Mouse (Mus musculus): ENCODE data around the gene Mpst.

Gene Mpst

DNA sequence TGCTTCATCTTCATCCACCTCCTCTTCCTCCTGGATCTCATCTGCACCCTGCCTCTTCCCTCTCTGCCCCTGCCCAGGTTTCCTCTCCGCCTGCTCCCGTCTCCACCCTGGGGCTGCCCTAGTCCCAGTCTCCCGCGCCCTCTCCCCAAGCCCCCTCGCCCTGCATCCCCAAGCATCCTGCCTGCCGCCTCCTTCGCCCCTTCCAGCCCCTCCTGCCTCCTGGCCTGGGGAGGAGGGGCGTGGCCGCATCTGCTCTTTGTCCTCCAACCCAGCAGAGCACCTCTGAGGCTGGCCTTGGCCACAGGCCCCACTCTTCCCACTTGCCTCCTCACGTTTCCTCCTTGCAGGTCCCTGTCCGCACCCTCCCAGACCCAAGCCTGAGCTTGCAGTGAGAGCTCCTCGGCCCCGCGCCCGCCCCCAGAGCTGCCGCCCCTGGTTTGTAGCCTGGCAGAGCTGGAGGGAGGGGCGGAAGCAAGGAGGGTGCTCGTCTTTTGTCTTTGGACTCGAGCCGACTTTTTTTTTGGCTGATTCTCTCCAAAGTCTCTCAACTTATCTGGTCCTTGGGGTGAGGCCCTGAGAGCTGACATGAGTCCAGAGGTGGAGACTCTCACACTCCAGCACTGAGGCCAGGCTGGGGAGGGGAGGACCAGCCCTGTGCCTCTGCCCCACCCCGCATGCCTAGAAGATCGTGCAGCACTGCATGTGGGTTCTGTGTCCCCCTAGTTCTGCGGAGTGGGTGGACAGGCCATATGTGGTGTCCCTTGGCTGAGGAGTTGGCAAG lies 31.2 kb downstream of the Mpst start:
- DNase-seq (ENCODE audit: low spot score): no peak

- no peak for DNase-seq (ENCODE audit: low spot score)
These were observed 31.8 kb downstream of the Mpst start for GRCm38 (mm10) chr15:78438018-78438394.

DNA sequence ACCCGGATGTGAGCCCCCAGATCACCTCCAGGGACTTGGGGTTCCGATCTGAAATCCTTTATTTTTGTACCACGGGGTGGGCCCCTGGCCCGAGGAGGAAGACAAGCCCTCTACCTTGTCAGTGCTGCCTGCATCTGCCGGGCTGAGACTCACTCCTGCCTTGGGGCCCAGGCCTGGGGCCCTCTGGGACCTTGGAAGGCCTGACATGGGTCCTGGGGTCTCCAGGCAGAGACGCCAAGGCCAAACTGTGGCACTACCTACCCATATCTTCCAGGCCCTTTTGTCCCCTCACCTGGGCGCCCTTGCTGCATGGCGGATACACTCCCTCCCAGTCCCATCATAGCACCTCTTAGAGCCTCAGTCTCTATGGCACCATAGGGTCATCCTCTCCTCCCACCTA lies 32.3 kb downstream of the Mpst start:
- no peak for DNase-seq (ENCODE audit: low spot score)

- DNase-seq (ENCODE audit: low spot score): no peak
These were observed 32.8 kb downstream of the Mpst start for GRCm38 (mm10) chr15:78438973-78439372.

DNA sequence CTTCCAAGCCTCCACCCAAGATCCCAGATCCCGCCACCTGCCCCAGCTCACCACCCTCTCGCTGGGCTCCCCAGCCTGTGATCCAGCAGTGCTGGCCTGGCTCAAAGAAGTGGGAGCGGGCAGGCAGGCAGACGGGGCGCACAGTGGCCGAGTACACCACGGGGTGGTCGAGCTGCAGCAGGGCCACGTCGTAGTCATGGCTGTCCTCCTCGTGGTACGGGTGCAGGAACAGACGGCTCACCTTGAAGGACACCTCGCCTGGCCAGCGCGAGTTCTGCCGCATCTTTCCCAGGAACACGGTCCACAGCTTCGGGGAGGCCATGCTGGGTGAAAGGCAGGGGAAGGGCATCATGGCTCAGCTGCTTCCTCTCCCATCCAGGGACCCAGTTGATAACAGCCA lies 36.0 kb downstream of the Mpst start:
- DNase-seq (ENCODE audit: low spot score): no peak

DNA sequence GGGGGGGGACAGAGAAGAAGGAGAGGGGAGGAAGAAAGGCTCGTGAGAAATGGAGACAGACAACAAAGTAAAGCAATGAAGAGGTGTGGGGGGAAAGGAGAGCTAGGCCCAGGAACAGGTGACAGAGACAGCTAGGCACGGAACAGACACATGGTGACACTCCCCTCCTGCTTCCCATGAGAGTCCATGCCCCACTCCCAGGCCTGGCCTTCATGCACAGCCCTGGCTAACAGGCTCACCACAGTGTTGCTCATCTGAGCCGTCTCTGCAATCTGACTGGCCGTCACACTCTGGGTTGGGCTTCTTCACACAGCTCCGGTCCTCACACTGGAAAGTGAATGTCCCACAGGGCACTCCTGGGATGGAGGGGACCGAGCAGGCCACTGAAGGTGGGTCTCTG lies 37.6 kb downstream of the Mpst start:
- DNase-seq (ENCODE audit: low spot score): no peak

DNA sequence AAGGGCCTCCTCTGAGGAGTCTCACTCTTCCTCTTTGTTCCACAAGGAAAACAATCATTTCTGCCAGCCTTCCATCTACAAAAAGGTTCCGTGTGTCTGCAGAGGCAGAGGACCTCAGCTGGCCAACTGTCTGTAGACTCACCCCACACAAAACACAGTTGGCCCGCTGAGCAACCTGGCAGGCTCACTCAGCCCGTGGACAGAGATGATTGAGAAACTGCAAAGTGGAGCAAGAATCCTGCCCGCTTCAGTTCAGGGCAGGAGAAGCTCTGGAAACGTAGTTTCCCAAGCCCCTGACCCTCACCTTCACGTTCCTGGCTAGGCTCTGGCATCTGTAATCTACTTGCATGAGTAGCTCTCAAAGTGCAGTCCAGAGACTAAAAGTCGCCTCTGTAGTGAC lies 40.9 kb downstream of the Mpst start:
- no peak for DNase-seq (ENCODE audit: low spot score)

- peak; percentile 93 for DNase-seq (ENCODE audit: low spot score)
These were observed 41.7 kb downstream of the Mpst start for GRCm38 (mm10) chr15:78447746-78448535.

DNA sequence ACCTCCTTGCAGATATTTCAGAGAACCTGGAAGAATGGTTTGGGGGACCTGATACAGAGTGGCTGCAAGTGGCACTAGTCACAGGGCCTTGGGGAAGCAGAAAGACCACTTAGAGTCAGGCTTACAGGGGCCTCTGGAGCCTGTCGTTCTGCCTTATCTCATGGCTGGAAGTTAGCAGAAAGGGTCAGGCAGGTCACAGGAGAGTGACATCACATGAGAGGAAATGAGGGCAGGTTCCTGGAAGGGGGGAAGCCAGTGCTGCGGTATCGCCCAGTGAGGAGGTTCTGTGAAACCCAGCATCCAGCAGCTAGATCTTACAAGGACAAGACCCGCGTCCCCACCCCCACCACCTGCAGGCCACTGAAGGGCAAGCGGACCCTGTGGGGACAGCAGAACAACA lies 42.9 kb downstream of the Mpst start:
- no peak for DNase-seq (ENCODE audit: low spot score)

DNA sequence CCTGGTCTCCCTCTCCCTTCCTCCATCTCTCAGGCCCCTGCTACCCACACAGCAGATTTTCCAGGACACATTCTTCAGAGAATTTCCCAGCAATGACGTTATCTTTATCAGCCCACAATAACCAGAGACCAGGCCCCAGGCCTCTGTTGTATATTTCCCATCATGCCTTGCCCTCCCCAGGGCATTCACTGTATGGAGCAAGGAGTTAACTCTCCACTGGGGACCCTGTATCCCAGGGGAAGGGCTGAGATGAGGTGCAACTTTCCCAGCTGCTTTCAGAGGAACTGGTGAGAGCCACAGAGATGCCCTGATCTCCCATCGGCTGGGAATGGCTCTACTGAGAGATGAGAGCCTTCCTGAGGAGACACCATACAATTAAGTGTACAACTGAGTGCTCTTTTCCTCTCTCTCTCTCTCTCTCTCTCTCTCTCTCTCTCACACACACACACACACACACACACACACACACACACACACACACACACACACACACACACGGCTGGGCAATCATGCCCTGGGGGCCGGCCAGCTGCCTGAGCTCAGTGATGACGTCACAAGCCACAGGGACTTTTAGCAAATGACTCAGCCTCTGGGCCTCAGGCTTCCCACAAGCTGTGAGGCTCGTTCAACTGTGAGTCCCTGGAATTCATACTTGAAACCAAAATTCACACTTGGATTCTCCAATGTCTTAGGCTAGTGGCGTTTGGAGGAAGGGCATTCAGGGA lies 43.6 kb downstream of the Mpst start:
- no peak for DNase-seq (ENCODE audit: low spot score)

- no peak for DNase-seq (ENCODE audit: low spot score)
These were observed 44.2 kb downstream of the Mpst start for GRCm38 (mm10) chr15:78450419-78450768.

DNA sequence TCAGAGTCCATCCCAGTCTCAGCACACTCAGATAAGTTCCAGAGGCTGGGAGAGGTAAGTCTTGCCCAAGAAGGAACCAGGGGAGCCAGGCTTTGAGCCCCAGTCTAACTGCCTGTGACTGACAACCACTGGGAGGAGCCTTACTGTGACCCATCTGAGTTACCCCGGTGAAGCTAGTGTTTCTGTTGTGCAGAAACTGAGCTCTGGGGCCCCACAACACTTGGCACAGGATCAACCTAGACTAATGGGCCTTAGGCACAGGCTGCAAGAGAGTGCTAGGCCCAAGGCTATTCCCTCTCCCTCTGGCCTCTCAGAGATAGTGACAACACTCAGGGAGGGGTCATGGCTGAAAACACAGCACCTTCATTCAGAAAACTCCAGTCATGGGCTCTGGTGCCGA lies 45.0 kb downstream of the Mpst start:
- no peak for DNase-seq (ENCODE audit: low spot score)

DNA sequence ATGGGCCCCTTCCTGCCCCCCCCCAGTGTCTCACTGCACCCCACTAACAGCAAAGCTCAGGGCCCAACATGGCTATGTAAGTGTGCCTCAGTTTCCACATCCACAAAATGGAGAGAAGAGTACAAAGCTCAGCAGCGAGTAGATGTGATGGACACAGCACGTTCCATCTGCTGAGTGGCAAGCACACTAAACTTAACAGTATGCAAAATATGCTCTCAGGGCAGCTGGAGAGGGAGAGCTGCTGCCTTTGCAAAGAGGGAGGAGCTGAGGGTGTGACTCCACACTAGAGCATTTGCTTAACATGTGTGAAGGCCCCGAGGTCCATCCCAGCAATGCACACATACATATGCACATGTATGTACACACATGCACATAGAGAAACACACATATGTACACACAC lies 46.7 kb downstream of the Mpst start:
- no peak for DNase-seq (ENCODE audit: low spot score)

- no peak for DNase-seq (ENCODE audit: low spot score)
These were observed 49.0 kb downstream of the Mpst start for GRCm38 (mm10) chr15:78455168-78455567.

GRCm38 (mm10) chr15:78456051-78456450 lies 49.8 kb downstream of the Mpst start:
- DNase-seq (ENCODE audit: low spot score): no peak

GRCm38 (mm10) chr15:78457193-78457592 lies 51.0 kb downstream of the Mpst start:
- DNase-seq (ENCODE audit: low spot score): no peak

DNA sequence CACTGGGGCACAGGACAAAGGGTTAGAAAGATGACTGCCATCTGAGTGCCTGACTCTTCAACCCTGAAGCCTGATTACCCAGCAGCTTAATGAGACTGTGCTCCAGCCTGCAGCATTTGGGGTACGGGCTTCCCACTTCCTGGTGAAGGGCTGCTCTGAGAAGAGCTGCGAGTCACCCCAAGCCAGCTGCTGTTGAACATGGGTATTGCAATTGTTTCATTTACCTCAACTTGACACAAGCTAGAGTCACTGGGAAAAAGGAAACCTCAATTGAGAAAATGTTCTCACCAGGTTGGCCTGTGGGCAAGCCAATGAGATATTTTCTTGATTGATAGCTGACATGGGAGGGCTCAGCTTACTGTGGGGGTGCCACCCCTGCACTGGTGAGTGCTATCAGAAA lies 56.8 kb downstream of the Mpst start:
- no peak for DNase-seq (ENCODE audit: low spot score)
